Mouse (Mus musculus): Measurements from ENCODE around the gene Retnla. TPM values are rescaled to one million over a fixed set of nuclear protein-coding genes. Genes with fewer than 3 reads are reported as not detected.
"Not testable (repeated sequence)": the region's sequence is repeated elsewhere in the genome, so short reads cannot be mapped to it uniquely, and the experiment has no call there.

Retnla gene
- under 1 TPM in 1 of 2 experiments, not detected in 1; 0.73 TPM for total RNA-seq (2021)
- long read RNA-seq, experiment 1, result 0 reads
- long read RNA-seq, experiment 2, result 0 reads

GRCm38 (mm10) chr16:48842266-48842665 is at the start of gene Retnla:
Retnla (plus strand) TSS chr16:48842551.
- no peak for DNase-seq (ENCODE audit: low spot score in 2 of 2)

GRCm38 (mm10) chr16:48798285-48798684 is 44.1 kb upstream of the Retnla start:
- no peak for DNase-seq (ENCODE audit: low spot score in 2 of 2)

GRCm38 (mm10) chr16:48799470-48799869 is 42.9 kb upstream of the Retnla start:
- no peak for DNase-seq (ENCODE audit: low spot score in 2 of 2)

GRCm38 (mm10) chr16:48800906-48801305 is 41.4 kb upstream of the Retnla start:
- DNase-seq (ENCODE audit: low spot score in 2 of 2), result no peak

GRCm38 (mm10) chr16:48805412-48805811 is 36.9 kb upstream of the Retnla start:
- no peak for DNase-seq (ENCODE audit: low spot score in 2 of 2)

- DNase-seq (ENCODE audit: low spot score in 2 of 2), result no peak
These were observed 35.8 kb upstream of the Retnla start for GRCm38 (mm10) chr16:48806521-48806920.

- no peak for DNase-seq (ENCODE audit: low spot score in 2 of 2)
These were observed 33.0 kb upstream of the Retnla start for GRCm38 (mm10) chr16:48809374-48809773.

GRCm38 (mm10) chr16:48811881-48812436 is 30.4 kb upstream of the Retnla start:
- DNase-seq (ENCODE audit: low spot score in 2 of 2), result no peak

GRCm38 (mm10) chr16:48816695-48817094 is 25.7 kb upstream of the Retnla start, which contains the start of gene Retnlb:
Retnlb (plus strand) TSS chr16:48816856.
- DNase-seq (ENCODE audit: low spot score in 2 of 2), result no peak

GRCm38 (mm10) chr16:48818524-48818923 is 23.8 kb upstream of the Retnla start:
- DNase-seq (ENCODE audit: low spot score in 2 of 2), result no peak

GRCm38 (mm10) chr16:48826474-48826873 is 15.9 kb upstream of the Retnla start:
- no peak for DNase-seq (ENCODE audit: low spot score in 2 of 2)

- DNase-seq (ENCODE audit: low spot score in 2 of 2), result no peak
These were observed 14.7 kb upstream of the Retnla start for GRCm38 (mm10) chr16:48827625-48828024.

GRCm38 (mm10) chr16:48829060-48829459 is 13.3 kb upstream of the Retnla start:
- DNase-seq (ENCODE audit: low spot score in 2 of 2), result no peak

- no peak for DNase-seq (ENCODE audit: low spot score in 2 of 2)
These were observed 10.3 kb upstream of the Retnla start for GRCm38 (mm10) chr16:48832055-48832454.

GRCm38 (mm10) chr16:48833626-48834025 is 8.7 kb upstream of the Retnla start:
- not testable (repeated sequence) for DNase-seq (ENCODE audit: low spot score in 2 of 2)

GRCm38 (mm10) chr16:48843671-48844386 is 1.5 kb downstream of the Retnla start:
- DNase-seq (ENCODE audit: low spot score in 2 of 2), result no peak

GRCm38 (mm10) chr16:48865004-48865403 is 22.7 kb downstream of the Retnla start:
- not testable (repeated sequence) for DNase-seq (ENCODE audit: low spot score in 2 of 2)

- no peak for DNase-seq (ENCODE audit: low spot score in 2 of 2)
These were observed 25.3 kb downstream of the Retnla start for GRCm38 (mm10) chr16:48867690-48868089.

GRCm38 (mm10) chr16:48868663-48869062 is 26.3 kb downstream of the Retnla start:
- no peak for DNase-seq (ENCODE audit: low spot score in 2 of 2)

- DNase-seq (ENCODE audit: low spot score in 2 of 2), result no peak
These were observed 27.3 kb downstream of the Retnla start for GRCm38 (mm10) chr16:48869671-48870070.

- DNase-seq (ENCODE audit: low spot score in 2 of 2), result no peak
These were observed 29.4 kb downstream of the Retnla start for GRCm38 (mm10) chr16:48871754-48872153.

- DNase-seq (ENCODE audit: low spot score in 2 of 2), result no peak
These were observed 30.0 kb downstream of the Retnla start, which contains the start of gene Retnlg for GRCm38 (mm10) chr16:48872321-48872720. Retnlg (plus strand) TSS chr16:48872621.

GRCm38 (mm10) chr16:48890733-48891132 is 48.4 kb downstream of the Retnla start:
- DNase-seq (ENCODE audit: low spot score in 2 of 2), result no peak
